Mouse (Mus musculus) gastrocnemius, postnatal 36 days (tissue): ENCODE data around the gene Stk19. TPM values are rescaled to one million over a fixed set of nuclear protein-coding genes. Genes with fewer than 3 reads are reported as not detected.
"Not testable (repeated sequence)": the region's sequence is repeated elsewhere in the genome, so short reads cannot be mapped to it uniquely, and the experiment has no call there.

Experiments
- DNase-seq, 2 experiments: peaks; one replicate each; pipeline ENCODE4 v3.0.0; 2022
- intact Hi-C: fragments of 180-260 bp; cut with DNase I; formaldehyde crosslinking; loops from one replicate; pipeline ENCODE4 v1.15.1; 2025
- microRNA-seq, 2 experiments: library from miRNA; unstranded; fragments of <30 nt; microRNA quantifications; one replicate each; pipeline ENCODE4 v1.2.0; 2021
- total RNA-seq, 2 experiments: library from RNA; stranded (reverse); gene quantifications; 2 replicates each; pipeline ENCODE4 v1.2.3; 2021

Stk19 gene
- total RNA-seq, 2 experiments from 2014 or later, result 5.8 to 8.7 TPM

- intact Hi-C loops, DNase-seq: not testable (repeated sequence)
Observed at GRCm38 (mm10) chr17:34800781-34801305, 35.9 kb downstream of the Stk19 start.

GRCm38 (mm10) chr17:34799531-34799925, 37.2 kb downstream of the Stk19 start:
- intact Hi-C loops, result no loop called here
- DNase-seq, result no peak

- intact Hi-C loops, result no loop called here
- no peak for DNase-seq
Observed at GRCm38 (mm10) chr17:34798866-34799530, 37.7 kb downstream of the Stk19 start.

- DNase-seq, intact Hi-C loops: not testable (repeated sequence)
Observed at GRCm38 (mm10) chr17:34798071-34798470, 38.7 kb downstream of the Stk19 start.

- intact Hi-C loops, DNase-seq: not testable (repeated sequence)
Observed at GRCm38 (mm10) chr17:34797211-34797995, 39.3 kb downstream of the Stk19 start.

- intact Hi-C loops, result no loop called here
- DNase-seq, result no peak
Observed at GRCm38 (mm10) chr17:34796311-34797140, 40.2 kb downstream of the Stk19 start.

GRCm38 (mm10) chr17:34795633-34796032, 41.1 kb downstream of the Stk19 start:
- peak in 1 of 2 experiments; percentile 25 for DNase-seq
- intact Hi-C loops, result no loop called here

GRCm38 (mm10) chr17:34795016-34795415, 41.7 kb downstream of the Stk19 start:
- intact Hi-C loops, result no loop called here
- no peak for DNase-seq

GRCm38 (mm10) chr17:34777680-34778325, 58.9 kb downstream of the Stk19 start:
- intact Hi-C loops, result no loop called here
- no peak for DNase-seq

Small RNAs within 50 kb of the gene (microRNA-seq; reads per million reads assigned to microRNA genes)
- gene Mir6970 (0 to 0.36 reads per million in 2 experiments), gene Mir6971 (1.5 to 2.1 reads per million in 2 experiments), gene Mir6972 (0 reads per million in 2 experiments)

Other genes with a start within 250 kb of the Stk19 start
- 1 to 10 TPM; 1.9 to 2.8 TPM for gene Gpsm3, start 247.1 kb downstream of the Stk19 start, total RNA-seq
- gene Pbx2, start 245.7 kb downstream of the Stk19 start, total RNA-seq, result 10 to 100 TPM; 12.1 to 13.9 TPM
- under 1 TPM in 1 of 2 experiments, not detected in 1; 0.28 TPM for gene Ager, start 239.1 kb downstream of the Stk19 start, total RNA-seq
- gene Rnf5, start 233.3 kb downstream of the Stk19 start, total RNA-seq, result 10 to 100 TPM; 17.3 to 18.0 TPM
- 10 to 100 TPM; 61.5 to 63.2 TPM for gene Agpat1, start 232.7 kb downstream of the Stk19 start, total RNA-seq
- gene Egfl8, start 221.0 kb downstream of the Stk19 start, total RNA-seq, result 1 to 10 TPM; 1.3 to 2.6 TPM
- 10 to 100 TPM; 36.2 to 40.0 TPM for gene Ppt2, start 208.4 kb downstream of the Stk19 start, total RNA-seq
- 1 to 10 TPM in 1 of 2 experiments, under 1 TPM in 1; 0.35 to 1.5 TPM for gene Prrt1, start 207.4 kb downstream of the Stk19 start, total RNA-seq
- 1 to 10 TPM; 6.0 to 8.2 TPM for gene Fkbpl, start 192.2 kb downstream of the Stk19 start, total RNA-seq
- gene Atf6b, start 189.8 kb downstream of the Stk19 start, total RNA-seq, result 1 to 10 TPM; 5.7 to 6.6 TPM
- 10 to 100 TPM; 33.8 to 37.0 TPM for gene Tnxb, start 166.4 kb downstream of the Stk19 start, total RNA-seq
- 1 to 10 TPM; 3.6 to 6.3 TPM for gene C4b, start 93.1 kb downstream of the Stk19 start, total RNA-seq
- not detected for gene Cyp21a1, start 32.4 kb downstream of the Stk19 start, total RNA-seq
- gene Dxo, start 74 bp upstream of the Stk19 start, total RNA-seq, result 1 to 10 TPM; 6.5 to 9.1 TPM
- gene Skiv2l, start 13.3 kb upstream of the Stk19 start, total RNA-seq, result 10 to 100 TPM; 17.0 to 20.0 TPM
- gene Nelfe, start 13.4 kb upstream of the Stk19 start, total RNA-seq, result 1 to 10 TPM; 8.8 to 9.0 TPM
- 1 to 10 TPM; 1.5 to 3.4 TPM for gene Cfb, start 25.6 kb upstream of the Stk19 start, total RNA-seq
- 1 to 10 TPM; 4.6 to 5.7 TPM for gene Zbtb12, start 42.5 kb upstream of the Stk19 start, total RNA-seq
- gene Gm20547, start 45.1 kb upstream of the Stk19 start, total RNA-seq, result under 1 TPM in 1 of 2 experiments, not detected in 1; 0.20 TPM
- 1 to 10 TPM; 1.4 to 1.5 TPM for gene C2, start 61.3 kb upstream of the Stk19 start, total RNA-seq
- 10 to 100 TPM; 24.7 to 28.2 TPM for gene Ehmt2, start 61.5 kb upstream of the Stk19 start, total RNA-seq
- under 1 TPM in 1 of 2 experiments, not detected in 1; 0.17 TPM for gene Slc44a4, start 77.5 kb upstream of the Stk19 start, total RNA-seq
- gene Neu1, start 94.3 kb upstream of the Stk19 start, total RNA-seq, result 1 to 10 TPM; 8.0 to 8.5 TPM
- 1 to 10 TPM; 4.6 to 6.1 TPM for gene Hspa1b, start 122.3 kb upstream of the Stk19 start, total RNA-seq
- not detected for gene Gm20481, start 133.0 kb upstream of the Stk19 start, total RNA-seq
- gene Hspa1a, start 135.2 kb upstream of the Stk19 start, total RNA-seq, result 10 to 100 TPM in 1 of 2 experiments, 1 to 10 TPM in 1; 8.8 to 10.1 TPM
- gene Hspa1l, start 135.8 kb upstream of the Stk19 start, total RNA-seq, result 10 to 100 TPM; 18.6 to 23.2 TPM
- gene Lsm2, start 144.9 kb upstream of the Stk19 start, total RNA-seq, result 10 to 100 TPM; 13.1 to 15.3 TPM
- gene Vars, start 164.0 kb upstream of the Stk19 start, total RNA-seq, result 10 to 100 TPM; 29.3 to 31.8 TPM
- gene Vwa7, start 179.6 kb upstream of the Stk19 start, total RNA-seq, result 10 to 100 TPM; 11.3 to 12.8 TPM
- not detected for gene Sapcd1, start 191.1 kb upstream of the Stk19 start, total RNA-seq
- gene Msh5, start 209.8 kb upstream of the Stk19 start, total RNA-seq, result under 1 TPM; 0.20 to 0.35 TPM
- gene Clic1, start 213.0 kb upstream of the Stk19 start, total RNA-seq, result 10 to 100 TPM; 10.9 to 12.0 TPM
- 1 to 10 TPM; 8.4 to 8.9 TPM for gene Ddah2, start 222.1 kb upstream of the Stk19 start, total RNA-seq
- gene Ly6g6c, start 228.4 kb upstream of the Stk19 start, total RNA-seq, result not detected
- gene Mpig6b, start 229.2 kb upstream of the Stk19 start, total RNA-seq, result not detected
- gene Ly6g6e, start 240.0 kb upstream of the Stk19 start, total RNA-seq, result not detected
- gene Ly6g6d, start 241.1 kb upstream of the Stk19 start, total RNA-seq, result 1 to 10 TPM in 1 of 2 experiments, not detected in 1; 1.8 TPM
- not detected for gene Ly6g6f, start 248.7 kb upstream of the Stk19 start, total RNA-seq